12 mouse cellular contexts compared by ENCODE assay signal in genomic region chr1:113358242-113358641, GRCm38 (mm10).
DNase-seq lines count a peak whose midpoint lies in the region; ATAC-seq lines count a peak whose summit lies in the region.
"Had no signal": no experiment of that assay in that cellular context is flagged by ENCODE, and none has a peak within 500 bp of the region (broad histone marks: within the 10 kb centered on the region; RNA-seq: fewer than 3 reads in every experiment).

No protein-coding gene starts in this region.

- no peaks in the 10 kb centered on the region for H3K27me3 ChIP-seq in forebrain, embryonic 12.5 days
- no peaks in the 10 kb centered on the region for H3K27me3 ChIP-seq in midbrain, embryonic 13.5 days
- H3K27me3 ChIP-seq: liver, embryonic 15.5 days; Patski had no signal

- H3K4me1 ChIP-seq in forebrain, embryonic 12.5 days = peaks cover 5% of the 10 kb centered on the region; the same call in 1 of the 2 replicates
- peaks cover 3% of the 10 kb centered on the region; the same call in 1 of the 2 replicates for H3K4me1 ChIP-seq in midbrain, embryonic 13.5 days (replicated peaks)
- H3K4me1 ChIP-seq: liver, embryonic 15.5 days had no signal

- H3K9ac ChIP-seq in forebrain, embryonic 12.5 days = no peak overlapping the region
- H3K9ac ChIP-seq in midbrain, embryonic 13.5 days (replicated peaks) = no peak overlapping the region
- H3K9ac ChIP-seq: liver, embryonic 15.5 days had no signal

- H3K4me2 ChIP-seq in forebrain, embryonic 12.5 days = no peak overlapping the region
- H3K4me2 ChIP-seq in midbrain, embryonic 13.5 days (replicated peaks) = no peak overlapping the region
- H3K4me2 ChIP-seq: heart, embryonic 11.5 days; liver, embryonic 15.5 days had no signal

- H3K36me3 ChIP-seq in forebrain, embryonic 12.5 days (replicated peaks) = no peaks in the 10 kb centered on the region
- no peaks in the 10 kb centered on the region for H3K36me3 ChIP-seq in midbrain, embryonic 13.5 days
- H3K36me3 ChIP-seq: liver, embryonic 15.5 days had no signal

- H3K9me3 ChIP-seq in forebrain, embryonic 12.5 days = no peaks in the 10 kb centered on the region
- H3K9me3 ChIP-seq in midbrain, embryonic 13.5 days = no peaks in the 10 kb centered on the region
- H3K9me3 ChIP-seq: liver, embryonic 15.5 days had no signal

- peak; percentile 63; the same call in 1 of the 2 replicates for ATAC-seq in forebrain, embryonic 12.5 days (ENCODE audit: low FRiP score)
- peak; percentile 88 for ATAC-seq in midbrain, embryonic 13.5 days
- ATAC-seq: Patski had no signal

- H3K27ac ChIP-seq in forebrain, embryonic 12.5 days = no peak overlapping the region
- no peak overlapping the region for H3K27ac ChIP-seq in midbrain, embryonic 13.5 days
- H3K27ac ChIP-seq: liver, embryonic 15.5 days had no signal

- DNase-seq in right cerebral cortex, postnatal 10 days (ENCODE audit: low spot score in 2 of 2) = peak; percentile 26 to 30
- no peak for DNase-seq in right cerebral cortex, adult 18-20 months
- DNase-seq in frontal cortex, postnatal 10 days (ENCODE audit: low spot score in 2 of 2) = no peak
- no peak for DNase-seq in frontal cortex, postnatal 36 days (ENCODE audit: low spot score in 2 of 2)
- no peak for DNase-seq in adrenal gland, postnatal 4 days (ENCODE audit: low spot score in 2 of 2)
- DNase-seq: adrenal gland, postnatal 25 days; kidney, postnatal 25 days had no signal

- 17% methylated on average over 4 of the region's 4 CpGs for WGBS in forebrain, embryonic 12.5 days
- 24% methylated on average over 4 of the region's 4 CpGs for WGBS in midbrain, embryonic 13.5 days

- no peak overlapping the region for H3K4me3 ChIP-seq in forebrain, embryonic 12.5 days (replicated peaks)
- H3K4me3 ChIP-seq in midbrain, embryonic 13.5 days (replicated peaks) = no peak overlapping the region
- H3K4me3 ChIP-seq: liver, embryonic 15.5 days had no signal

Comparison
In these comparisons a context has a peak if more than half of its experiments do, and no peak if none do; other contexts are left out.
1. DNase-seq: peak in right cerebral cortex, postnatal 10 days (2 of 2); none in right cerebral cortex, adult 18-20 months (single experiment), frontal cortex, postnatal 10 days (0 of 2), frontal cortex, postnatal 36 days (0 of 2) and adrenal gland, postnatal 4 days (0 of 2).